Mouse (Mus musculus): ENCODE measurements around the gene Sema3a. TPM values are rescaled to one million over a fixed set of nuclear protein-coding genes. Genes with fewer than 3 reads are reported as not detected.
"Not testable (repeated sequence)": the region's sequence is repeated elsewhere in the genome, so short reads cannot be mapped to it uniquely, and the experiment has no call there.

Gene Sema3a
- total RNA-seq, 2 experiments from 2014 or later = not detected

DNA sequence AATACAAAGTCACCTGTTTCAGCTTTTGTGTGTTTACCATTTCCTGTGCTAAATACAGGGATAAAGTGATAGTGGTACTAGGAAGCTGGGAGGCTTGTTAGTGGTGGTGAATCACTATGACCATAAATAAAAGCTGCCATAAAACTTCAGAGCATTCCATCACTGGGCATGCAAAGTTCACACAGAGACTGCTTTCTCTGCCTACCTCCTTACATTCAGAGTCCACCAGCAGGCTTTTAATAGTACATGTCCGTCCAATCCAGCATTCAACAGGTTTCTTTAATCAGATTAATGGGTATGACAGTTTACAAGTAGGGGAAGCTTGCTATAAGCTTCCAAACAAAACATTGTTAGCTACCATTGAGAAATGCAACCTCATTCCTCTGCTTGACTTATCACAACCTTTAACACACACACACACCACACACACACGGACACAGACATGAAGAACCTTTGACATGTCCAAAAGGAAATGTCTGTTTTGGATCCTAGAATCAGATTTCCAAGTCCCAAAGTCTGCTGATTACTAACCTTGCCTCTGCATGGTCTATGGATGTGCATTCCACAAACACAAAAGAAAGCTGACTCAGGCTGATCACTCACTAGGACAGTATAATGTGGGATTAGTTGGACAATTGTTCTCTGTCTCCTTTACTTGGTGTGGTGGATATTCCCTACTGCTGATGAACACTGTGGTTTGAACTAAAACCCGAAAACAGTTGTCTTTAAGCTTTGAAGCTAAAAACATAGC, 291.9 kb downstream of the Sema3a start:
- ATAC-seq (ENCODE audit: poor library complexity, severe bottlenecking) = no peak

DNA sequence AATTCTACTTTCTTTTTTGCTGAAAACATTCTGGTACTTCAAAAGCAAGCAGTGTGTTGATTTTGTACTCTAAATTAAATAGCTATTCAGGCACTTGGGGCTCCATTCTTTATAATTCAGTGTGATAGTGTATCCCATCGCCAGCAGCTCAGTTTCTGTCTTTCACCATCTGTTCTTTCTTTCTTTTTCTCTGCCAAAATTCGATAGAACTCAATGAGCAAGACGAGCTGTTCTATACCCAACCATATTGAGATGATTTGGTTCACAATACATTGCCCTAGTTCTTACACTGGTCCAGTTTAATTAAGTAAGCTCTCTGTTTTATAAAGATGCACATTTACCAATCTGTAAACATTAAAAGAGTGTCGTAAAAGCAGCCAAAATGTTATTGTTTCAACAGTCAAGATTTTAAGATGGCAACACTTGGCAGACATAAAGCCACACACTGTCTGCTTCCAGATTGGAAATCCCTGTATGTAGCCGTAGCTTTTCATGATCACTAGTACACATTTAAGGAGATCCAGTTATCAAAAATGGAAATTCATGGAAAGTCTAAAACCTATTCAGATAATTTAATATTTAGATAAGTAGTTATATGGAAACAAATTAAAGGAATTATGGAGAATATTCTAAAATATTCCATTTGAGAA, 296.2 kb downstream of the Sema3a start:
- no peak for ATAC-seq (ENCODE audit: poor library complexity, severe bottlenecking)

- no peak for ATAC-seq (ENCODE audit: poor library complexity, severe bottlenecking)
Measured at GRCm38 (mm10) chr5:13428702-13429101, 303.5 kb downstream of the Sema3a start.

DNA sequence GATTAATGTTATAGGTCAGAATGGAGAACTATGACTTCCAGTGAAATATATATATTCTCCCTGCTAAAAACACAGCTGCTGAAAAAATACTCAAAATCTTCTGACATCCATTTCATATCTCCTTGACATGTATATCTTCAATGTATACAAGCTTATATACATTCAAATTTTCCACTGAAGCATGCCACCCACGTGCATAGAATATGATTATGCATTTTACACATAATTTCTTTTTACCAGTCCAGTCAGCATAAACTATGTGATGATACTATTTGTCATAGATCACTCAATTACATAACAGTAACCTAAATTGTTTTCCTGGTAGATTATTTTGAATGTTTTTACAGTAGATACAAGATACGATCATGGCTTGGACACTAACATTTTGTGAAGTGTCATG, 306.6 kb downstream of the Sema3a start:
- ATAC-seq (ENCODE audit: poor library complexity, severe bottlenecking) = no peak

- no peak for ATAC-seq (ENCODE audit: poor library complexity, severe bottlenecking)
Measured at GRCm38 (mm10) chr5:13432574-13432973, 307.4 kb downstream of the Sema3a start.

GRCm38 (mm10) chr5:13433303-13433702, 308.1 kb downstream of the Sema3a start:
- no peak for ATAC-seq (ENCODE audit: poor library complexity, severe bottlenecking)

DNA sequence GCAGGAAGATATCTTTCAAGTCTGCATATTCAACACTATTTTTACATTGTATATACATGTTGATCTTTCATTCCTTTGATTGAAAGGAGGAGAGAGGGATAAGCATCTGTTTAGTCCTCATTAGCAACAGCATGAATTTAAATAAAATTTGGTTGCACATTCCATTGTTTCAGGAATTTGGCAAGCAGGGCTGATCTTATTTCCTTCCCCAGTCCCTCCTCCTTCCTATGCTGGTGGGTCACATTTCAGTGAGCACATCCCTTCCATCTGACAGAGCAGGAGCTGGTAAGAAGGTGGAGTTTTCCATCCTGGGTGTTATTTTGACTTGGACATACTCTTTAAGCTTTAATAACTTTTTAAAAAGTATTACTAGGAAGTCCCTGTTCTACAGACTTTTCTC, 315.9 kb downstream of the Sema3a start:
- no peak for ATAC-seq (ENCODE audit: poor library complexity, severe bottlenecking)

DNA sequence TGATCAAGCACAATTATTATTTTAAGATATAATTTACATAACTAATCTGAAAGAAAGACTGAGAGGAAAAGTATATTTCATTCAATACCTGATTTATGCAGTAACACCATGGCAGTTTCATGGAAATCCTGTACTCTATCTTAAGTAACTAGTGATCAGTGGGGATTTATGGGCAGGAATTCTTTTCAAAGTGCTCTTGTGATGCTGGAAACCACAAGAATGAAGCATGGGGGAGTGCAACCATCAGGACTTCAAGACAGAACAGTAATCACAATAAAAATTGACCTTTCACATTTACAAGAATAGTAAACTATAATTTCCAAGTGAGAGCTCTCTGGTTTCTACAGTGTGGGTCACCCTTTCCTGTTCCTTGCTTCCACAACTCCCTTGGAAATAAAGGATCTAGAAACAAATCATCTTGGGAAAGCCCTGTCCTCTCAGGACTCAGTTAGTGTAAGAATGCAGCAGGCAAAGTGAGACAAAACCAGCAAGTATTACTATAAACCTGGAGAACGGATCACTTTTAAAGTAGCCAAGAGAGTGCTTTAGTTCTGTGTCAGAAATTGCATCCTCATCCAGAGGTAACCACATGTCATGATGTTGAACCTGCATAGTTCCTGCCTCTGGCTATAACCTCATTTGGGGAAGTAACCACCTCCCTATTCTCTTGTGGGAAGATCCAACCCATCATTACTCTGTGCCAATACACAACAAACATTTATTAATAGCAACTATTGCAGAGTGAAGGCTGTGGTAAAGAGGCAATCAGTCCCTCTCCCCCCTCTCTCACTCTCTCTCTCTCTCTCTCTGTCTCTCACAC, 335.2 kb downstream of the Sema3a start:
- ATAC-seq (ENCODE audit: poor library complexity, severe bottlenecking) = no peak

GRCm38 (mm10) chr5:13468856-13469255, 343.6 kb downstream of the Sema3a start:
- no peak for ATAC-seq (ENCODE audit: poor library complexity, severe bottlenecking)

GRCm38 (mm10) chr5:13469401-13469800, 344.2 kb downstream of the Sema3a start:
- no peak for ATAC-seq (ENCODE audit: poor library complexity, severe bottlenecking)

- no peak for ATAC-seq (ENCODE audit: poor library complexity, severe bottlenecking)
Measured at GRCm38 (mm10) chr5:13470057-13470905, 345.1 kb downstream of the Sema3a start.

GRCm38 (mm10) chr5:13477653-13478052, 352.4 kb downstream of the Sema3a start:
- ATAC-seq (ENCODE audit: poor library complexity, severe bottlenecking) = no peak

DNA sequence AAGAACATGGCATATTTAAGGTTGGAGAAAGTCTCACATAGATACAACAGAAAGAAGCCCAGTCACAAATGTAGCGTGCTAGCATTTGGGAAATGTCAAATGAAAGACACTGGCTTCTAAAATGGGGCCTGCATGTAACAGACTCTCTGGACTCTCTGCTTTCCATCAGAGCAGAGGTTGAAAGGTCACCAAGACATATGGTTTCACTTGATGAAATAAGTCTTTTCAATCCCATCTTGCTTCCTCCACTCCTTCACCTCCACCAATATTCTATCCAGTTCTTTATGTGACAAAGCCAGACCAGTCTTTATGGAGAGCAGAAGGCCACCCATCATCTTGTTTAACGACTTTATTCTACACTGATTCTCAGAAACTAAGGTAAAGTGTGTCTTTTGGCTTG, 363.5 kb downstream of the Sema3a start:
- ATAC-seq (ENCODE audit: poor library complexity, severe bottlenecking) = no peak

DNA sequence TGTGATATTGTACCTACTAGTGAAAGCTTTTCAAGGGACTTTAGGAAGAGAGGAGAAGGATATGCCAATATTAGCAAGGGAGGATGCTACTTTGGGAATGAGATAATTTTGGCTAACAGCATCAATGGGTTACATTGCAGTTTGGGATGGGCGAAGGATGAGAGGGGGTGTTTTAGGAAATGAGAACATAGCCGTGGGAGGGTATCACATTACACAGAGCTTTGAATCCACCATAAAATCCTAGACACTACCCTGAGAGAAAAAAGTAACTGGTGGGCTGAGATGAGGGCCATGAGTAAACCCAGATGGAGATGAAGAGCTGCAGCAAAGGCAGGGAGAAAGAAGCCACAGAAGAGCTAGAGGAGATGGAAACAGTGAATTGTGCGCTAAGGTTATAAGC, 370.8 kb downstream of the Sema3a start:
- not testable (repeated sequence) for ATAC-seq (ENCODE audit: poor library complexity, severe bottlenecking)

GRCm38 (mm10) chr5:13499835-13500234, 374.6 kb downstream of the Sema3a start:
- no peak for ATAC-seq (ENCODE audit: poor library complexity, severe bottlenecking)

DNA sequence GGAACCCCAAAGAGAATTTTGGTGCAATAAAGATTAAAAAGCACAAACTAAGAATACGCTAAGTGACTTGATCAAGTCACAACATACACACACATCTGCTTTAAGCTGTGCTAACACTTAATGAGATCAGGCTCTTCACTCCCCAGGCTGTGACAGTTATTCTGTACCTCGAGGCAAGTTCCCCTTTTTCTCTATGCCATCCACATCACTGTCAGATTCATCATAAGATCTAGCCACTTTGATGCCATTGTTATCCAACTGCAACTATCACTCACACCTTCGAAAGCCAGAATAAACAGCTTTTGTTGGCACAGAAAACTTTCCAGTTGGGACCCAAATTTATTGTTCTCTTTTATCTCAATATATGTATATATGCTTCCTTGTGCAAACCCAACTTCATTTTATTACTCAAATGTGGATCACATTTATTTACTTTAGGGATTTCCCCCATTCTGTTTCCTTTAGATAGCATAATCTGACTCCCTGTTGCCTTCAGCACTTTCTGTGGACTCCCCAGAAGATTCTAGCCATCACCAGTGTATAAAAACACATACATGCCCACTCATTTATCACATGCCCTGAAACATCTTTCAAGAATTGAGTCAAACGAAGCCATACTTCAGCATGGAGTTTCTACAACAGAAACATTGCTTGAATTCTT, 380.8 kb downstream of the Sema3a start:
- no peak for ATAC-seq (ENCODE audit: poor library complexity, severe bottlenecking)

DNA sequence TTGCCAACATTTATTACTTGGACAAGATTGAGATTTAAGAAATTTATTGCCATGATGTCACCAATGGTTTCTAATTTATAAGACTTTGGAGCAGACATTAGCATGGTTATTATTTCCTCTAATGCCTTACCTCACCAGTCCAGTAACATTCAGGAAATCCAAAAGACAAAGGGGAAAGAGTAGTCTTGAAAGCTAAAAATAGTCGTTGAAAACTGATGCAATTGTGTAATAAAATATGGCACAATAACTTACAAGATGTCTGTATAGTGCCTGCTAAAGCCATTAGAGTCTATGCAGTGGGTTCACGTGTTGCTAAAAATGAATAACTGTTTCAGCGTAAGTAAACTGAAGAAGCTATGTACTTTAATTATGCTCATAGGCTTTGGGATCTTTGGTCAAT, 383.9 kb downstream of the Sema3a start:
- ATAC-seq (ENCODE audit: poor library complexity, severe bottlenecking) = no peak

- no peak for ATAC-seq (ENCODE audit: poor library complexity, severe bottlenecking)
Measured at GRCm38 (mm10) chr5:13517018-13517417, 391.8 kb downstream of the Sema3a start.

- ATAC-seq (ENCODE audit: poor library complexity, severe bottlenecking) = no peak
Measured at GRCm38 (mm10) chr5:13525597-13525996, 400.4 kb downstream of the Sema3a start.

GRCm38 (mm10) chr5:13527037-13527464, 401.8 kb downstream of the Sema3a start:
- peak; percentile 51 for ATAC-seq (ENCODE audit: poor library complexity, severe bottlenecking)

All from megakaryocyte, adult 5-6 weeks (primary cell).